Mouse (Mus musculus): Measurements from ENCODE around the gene Cdc42ep1.
"Not testable (repeated sequence)": the region's sequence is repeated elsewhere in the genome, so short reads cannot be mapped to it uniquely, and the experiment has no call there.

Gene Cdc42ep1

GRCm38 (mm10) chr15:78876991-78877809 is 34.8 kb downstream of the Cdc42ep1 start, which contains the start of gene Gga1:
Gene Gga1, plus strand, starts transcription at chr15:78877190.
- peak; percentile 93 for DNase-seq (ENCODE audit: extremely low read depth, low read depth)

GRCm38 (mm10) chr15:78877810-78878390 is 35.5 kb downstream of the Cdc42ep1 start:
- no peak for DNase-seq (ENCODE audit: extremely low read depth, low read depth)

- DNase-seq (ENCODE audit: extremely low read depth, low read depth): not testable (repeated sequence)
Measured at GRCm38 (mm10) chr15:78878792-78879516, 36.5 kb downstream of the Cdc42ep1 start.

- DNase-seq (ENCODE audit: extremely low read depth, low read depth): no peak
Measured at GRCm38 (mm10) chr15:78880432-78880831, 38.0 kb downstream of the Cdc42ep1 start.

- DNase-seq (ENCODE audit: extremely low read depth, low read depth): no peak
Measured at GRCm38 (mm10) chr15:78881828-78882227, 39.4 kb downstream of the Cdc42ep1 start.

GRCm38 (mm10) chr15:78889401-78889853 is 47.0 kb downstream of the Cdc42ep1 start:
- DNase-seq (ENCODE audit: extremely low read depth, low read depth): no peak

- DNase-seq (ENCODE audit: extremely low read depth, low read depth): no peak
Measured at GRCm38 (mm10) chr15:78892440-78892839, 50.0 kb downstream of the Cdc42ep1 start.

- no peak for DNase-seq (ENCODE audit: extremely low read depth, low read depth)
Measured at GRCm38 (mm10) chr15:78894726-78895125, 52.3 kb downstream of the Cdc42ep1 start.

GRCm38 (mm10) chr15:78895741-78896140 is 53.3 kb downstream of the Cdc42ep1 start:
- no peak for DNase-seq (ENCODE audit: extremely low read depth, low read depth)

- no peak for DNase-seq (ENCODE audit: extremely low read depth, low read depth)
Measured at GRCm38 (mm10) chr15:78896149-78896548, 53.7 kb downstream of the Cdc42ep1 start.

GRCm38 (mm10) chr15:78897488-78897887 is 55.1 kb downstream of the Cdc42ep1 start:
- DNase-seq (ENCODE audit: extremely low read depth, low read depth): no peak

GRCm38 (mm10) chr15:78898507-78899001 is 56.1 kb downstream of the Cdc42ep1 start:
- DNase-seq (ENCODE audit: extremely low read depth, low read depth): no peak

- no peak for DNase-seq (ENCODE audit: extremely low read depth, low read depth)
Measured at GRCm38 (mm10) chr15:78899409-78899739, 57.0 kb downstream of the Cdc42ep1 start, which contains the start of gene Gm49510. Gene Gm49510, plus strand, starts transcription at chr15:78899667.

- no peak for DNase-seq (ENCODE audit: extremely low read depth, low read depth)
Measured at GRCm38 (mm10) chr15:78899740-78900584, 57.5 kb downstream of the Cdc42ep1 start, which contains the start of gene Sh3bp1. Gene Sh3bp1, plus strand, starts transcription at chr15:78899768.
